Mouse (Mus musculus): Measurements from ENCODE around the gene Rtl10.

DNA sequence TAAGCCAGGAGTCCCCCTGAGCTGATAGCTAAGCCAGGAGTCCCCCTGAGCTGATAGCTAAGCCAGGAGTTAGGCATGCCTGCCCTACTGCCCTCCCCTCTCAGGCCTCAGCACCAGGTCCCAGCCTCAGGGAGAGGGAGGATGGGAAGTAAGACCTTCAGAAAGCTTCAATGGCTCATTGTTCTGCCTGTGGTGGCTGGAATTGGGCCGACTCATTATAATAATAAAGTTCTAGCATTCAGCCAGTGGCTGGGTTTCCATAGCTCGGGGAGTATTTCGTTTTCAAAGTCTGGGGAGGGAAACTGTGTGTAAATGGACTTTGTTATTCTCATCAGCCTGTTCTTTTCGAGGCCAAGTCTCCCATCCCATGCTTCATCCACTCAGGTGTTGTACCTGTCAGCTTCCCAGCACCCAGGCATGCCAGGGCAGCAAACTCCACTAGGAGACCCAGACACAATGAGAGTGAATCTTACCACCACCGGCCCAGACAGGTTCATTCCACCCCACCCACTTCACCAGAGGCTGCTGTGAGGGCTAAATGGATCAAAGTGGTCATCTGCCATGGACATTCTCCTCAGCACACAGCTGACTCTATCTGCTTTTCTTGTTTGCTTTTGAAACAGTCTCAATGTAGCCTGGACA lies 13.8 kb upstream of the Rtl10 start:
- TF ChIP-seq CTCF (conservative IDR thresholded peaks at IDR 0.05; ENCODE audit: low read length) (no peak), POU5F1 (IDR thresholded peaks at IDR 0.05; ENCODE audit: borderline replicate concordance, low read length) (no peak)
